Mouse (Mus musculus) heart, embryonic 13.5 days (tissue): ENCODE measurements at regions not wholly inside any gene's neighbourhood (a gene's known extent, or its start where the extent isn't known, plus 50 kb on each side); places are given as distances from the start of the nearest gene placed in this dataset.

Source experiments
- ATAC-seq: fragments of 200-750 bp; cut with Nextera tagmentation; 2 replicates; pipeline ENCODE4 v1.8.0; 2017; ENCODE audit warnings: moderate TSS enrichment; ENCODE audit not compliant: insufficient number of reproducible peaks, low FRiP score, low TSS enrichment; ENCODE audit errors: extremely low read depth
- H3K27ac ChIP-seq: fragments of 300-500 bp; sonication (generic); replicated peaks from 2 replicates; pipeline ENCODE4 v1.5.1; 2015; ENCODE audit warnings: moderate library complexity, mild to moderate bottlenecking, inconsistent platforms
- H3K27me3 ChIP-seq: fragments of 300-500 bp; sonication (generic); replicated peaks from 2 replicates; pipeline ENCODE4 v1.6.1; 2015; ENCODE audit warnings: mild to moderate bottlenecking, inconsistent platforms
- H3K36me3 ChIP-seq: fragments of 300-500 bp; sonication (generic); 2 replicates; pipeline ENCODE4 v1.6.1; 2015; ENCODE audit warnings: mild to moderate bottlenecking, inconsistent platforms
- H3K4me1 ChIP-seq: fragments of 300-500 bp; sonication (generic); 2 replicates; pipeline ENCODE4 v1.6.1; 2015; ENCODE audit warnings: inconsistent platforms
- H3K4me2 ChIP-seq: fragments of 300-500 bp; sonication (generic); 2 replicates; pipeline ENCODE4 v1.6.1; 2015; ENCODE audit warnings: inconsistent platforms, mild to moderate bottlenecking, moderate library complexity
- H3K4me3 ChIP-seq: fragments of 300-500 bp; sonication (generic); 2 replicates; pipeline ENCODE4 v1.5.1; 2015; ENCODE audit warnings: moderate library complexity, mild to moderate bottlenecking, inconsistent platforms
- H3K9ac ChIP-seq: fragments of 300-500 bp; sonication (generic); 2 replicates; pipeline ENCODE4 v1.6.1; 2015; ENCODE audit warnings: inconsistent platforms, mild to moderate bottlenecking, moderate library complexity
- H3K9me3 ChIP-seq: fragments of 300-500 bp; sonication (generic); 2 replicates; pipeline ENCODE4 v1.6.1; 2016; ENCODE audit warnings: inconsistent platforms
- WGBS: fragments of 180-500 bp; shearing (Covaris S2); methylation state at CpG from one replicate; pipeline ENCODE4 v1.1.7; 2015; ENCODE audit warnings: mixed read lengths; 5-methylcytosine and 5-hydroxymethylcytosine counted together

DNA sequence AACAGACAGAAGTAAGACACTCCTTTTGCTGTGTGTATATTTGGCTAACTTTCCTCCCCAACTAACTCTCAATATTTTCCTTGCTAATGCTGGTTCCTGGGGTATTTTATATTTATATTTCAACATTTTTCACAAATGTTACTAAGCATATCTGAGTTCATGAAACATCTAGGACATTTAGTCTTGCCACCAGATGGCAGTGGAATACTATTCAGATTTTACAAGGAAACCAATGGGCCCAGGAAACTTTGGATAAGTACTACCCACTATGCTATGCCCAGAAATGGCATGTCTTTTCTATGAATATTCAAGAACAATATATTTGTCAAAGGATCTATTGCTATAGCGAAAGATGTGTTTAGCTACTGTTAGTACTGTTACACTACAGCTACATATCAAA is 251.1 kb downstream of the Car8 start:
- Histone ChIP-seq H3K27me3 (no peaks in the 10 kb centered on the region), H3K36me3 (no peaks in the 10 kb centered on the region), H3K4me2 (no peak overlapping the region), H3K27ac (no peak overlapping the region), H3K4me3 (no peak overlapping the region), H3K4me1 (no peaks in the 10 kb centered on the region), H3K9me3 (no peaks in the 10 kb centered on the region), H3K9ac (no peak overlapping the region)
- ATAC-seq = no peak
- WGBS = 72% methylated on average over 1 of the region's 1 CpGs

DNA sequence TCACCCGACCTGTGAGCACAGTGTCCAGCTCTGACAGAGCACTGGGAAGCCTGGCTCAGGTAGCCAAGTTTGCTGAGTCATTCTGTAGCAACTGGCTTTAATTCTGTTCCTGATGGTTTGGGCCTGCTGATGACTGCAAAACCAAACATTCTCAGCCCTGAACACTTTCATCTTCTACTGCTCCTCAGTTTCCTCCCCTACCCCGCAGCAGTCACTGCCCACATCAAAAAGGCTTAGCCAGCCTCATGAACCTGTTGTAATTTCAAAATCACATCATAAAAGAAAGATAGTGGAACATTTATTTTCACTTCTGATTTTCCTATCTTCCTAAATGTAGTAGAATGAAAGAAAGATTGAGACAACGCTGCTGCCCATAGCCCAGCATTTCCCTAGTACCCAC is 251.5 kb downstream of the Car8 start:
- Histone ChIP-seq H3K4me1 (no peaks in the 10 kb centered on the region), H3K4me3 (no peak overlapping the region), H3K9me3 (no peaks in the 10 kb centered on the region), H3K4me2 (no peak overlapping the region), H3K36me3 (no peaks in the 10 kb centered on the region), H3K27ac (no peak overlapping the region), H3K27me3 (no peaks in the 10 kb centered on the region), H3K9ac (no peak overlapping the region)
- 78% methylated on average over 3 of the region's 3 CpGs for WGBS
- ATAC-seq = no peak

DNA sequence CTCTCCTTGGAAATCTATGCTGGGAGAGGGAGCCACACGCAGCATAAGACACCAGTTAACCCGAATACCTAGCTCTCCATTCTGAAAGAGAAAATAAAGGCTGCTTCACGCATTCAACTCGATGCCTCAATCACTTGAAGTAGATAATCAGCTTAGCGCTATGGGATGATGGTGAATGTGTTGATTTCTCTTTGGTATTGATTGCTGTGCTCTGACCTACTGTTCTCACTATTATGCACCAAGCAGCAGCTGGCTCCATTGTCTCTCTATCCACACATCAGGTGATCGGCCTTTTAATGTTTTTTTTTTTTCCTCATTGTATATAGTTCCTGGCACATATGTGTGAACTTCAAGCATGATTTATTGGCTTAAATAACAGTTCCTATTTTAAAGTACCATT is 254.0 kb downstream of the Car8 start:
- WGBS = 71% methylated on average over 6 of the region's 6 CpGs
- no peak for ATAC-seq

DNA sequence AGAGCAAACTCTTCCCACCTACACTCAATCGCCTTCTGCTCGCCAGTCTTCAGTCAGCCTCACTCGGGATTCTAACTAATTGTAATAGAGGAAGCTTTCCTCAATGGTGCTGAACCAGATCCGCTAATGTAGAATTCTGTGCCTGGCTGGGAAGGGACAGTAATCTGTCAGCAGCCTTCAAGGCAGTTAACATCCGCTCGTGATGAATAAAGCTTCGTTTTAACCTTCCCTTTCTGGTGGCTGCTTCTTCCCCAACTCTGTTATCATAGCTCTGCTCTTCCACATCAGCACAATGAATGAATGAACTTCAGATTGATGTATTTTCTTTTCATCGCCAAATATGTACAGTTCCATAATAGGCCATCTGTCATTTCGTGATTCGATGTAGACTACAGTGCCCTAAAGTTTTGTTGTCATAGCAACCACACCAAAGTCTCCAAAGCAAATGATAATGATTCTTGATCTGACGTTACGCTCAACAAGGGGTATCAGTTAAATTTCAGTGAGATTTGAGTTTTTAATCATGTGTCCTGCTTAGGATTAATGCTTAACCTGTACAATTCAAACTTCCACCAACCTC is 259.0 kb downstream of the Car8 start:
- Histone ChIP-seq H3K9ac (no peak overlapping the region), H3K27me3 (no peaks in the 10 kb centered on the region), H3K36me3 (no peaks in the 10 kb centered on the region), H3K4me2 (no peak overlapping the region), H3K4me3 (no peak overlapping the region), H3K27ac (no peak overlapping the region), H3K9me3 (no peaks in the 10 kb centered on the region), H3K4me1 (no peaks in the 10 kb centered on the region)
- 68% methylated on average over 12 of the region's 12 CpGs for WGBS
- ATAC-seq = no peak

More for the DNA sequence above, 254.0 kb downstream of the Car8 start:
- no peak overlapping the region for H3K27ac ChIP-seq
- H3K4me3 ChIP-seq = no peak overlapping the region
- no peak overlapping the region for H3K9ac ChIP-seq
- no peaks in the 10 kb centered on the region for H3K27me3 ChIP-seq
- no peak overlapping the region for H3K4me2 ChIP-seq
- H3K36me3 ChIP-seq = no peaks in the 10 kb centered on the region
- H3K9me3 ChIP-seq = no peaks in the 10 kb centered on the region
- no peaks in the 10 kb centered on the region for H3K4me1 ChIP-seq

DNA sequence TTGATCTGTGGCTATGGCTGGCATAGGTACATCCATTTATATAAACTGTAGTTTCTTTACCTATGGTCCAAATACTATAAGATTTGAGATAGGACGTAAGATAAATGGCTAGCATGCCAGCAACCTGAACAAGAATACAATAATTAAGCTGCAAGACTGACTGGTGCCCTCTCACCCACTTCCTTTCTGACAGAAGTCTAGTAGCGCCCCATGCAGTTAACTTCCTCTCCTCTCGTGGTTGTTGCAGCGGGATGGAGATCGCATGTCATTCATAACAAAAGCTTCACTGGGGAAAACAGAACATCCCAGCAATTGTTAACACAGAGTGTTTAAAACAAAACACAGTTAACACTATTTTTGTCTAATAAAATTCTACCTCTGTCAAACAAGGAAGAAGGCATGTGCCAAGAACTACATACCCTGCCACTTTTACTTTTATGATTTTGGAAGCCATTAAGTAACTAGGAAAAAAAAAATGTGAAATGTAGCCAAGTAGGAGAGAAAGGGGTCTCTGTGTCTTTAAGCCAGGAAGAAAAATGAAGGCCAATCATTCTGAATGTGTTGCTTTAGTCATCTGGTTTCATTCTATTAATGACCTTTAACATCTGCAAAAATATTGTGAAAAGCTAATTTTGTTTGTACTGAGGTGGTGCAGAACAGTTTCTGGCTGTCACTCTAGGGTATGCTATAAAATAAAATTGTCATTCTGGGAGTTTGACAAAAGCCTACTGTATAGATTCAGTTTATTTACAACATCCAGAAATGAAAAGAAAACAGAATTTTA is 261.0 kb downstream of the Car8 start:
- Histone ChIP-seq H3K4me1 (no peaks in the 10 kb centered on the region), H3K27me3 (no peaks in the 10 kb centered on the region), H3K9ac (no peak overlapping the region), H3K4me3 (no peak overlapping the region), H3K36me3 (no peaks in the 10 kb centered on the region), H3K4me2 (no peak overlapping the region), H3K9me3 (no peaks in the 10 kb centered on the region), H3K27ac (no peak overlapping the region)
- no peak for ATAC-seq
- WGBS = 57% methylated on average over 5 of the region's 5 CpGs

DNA sequence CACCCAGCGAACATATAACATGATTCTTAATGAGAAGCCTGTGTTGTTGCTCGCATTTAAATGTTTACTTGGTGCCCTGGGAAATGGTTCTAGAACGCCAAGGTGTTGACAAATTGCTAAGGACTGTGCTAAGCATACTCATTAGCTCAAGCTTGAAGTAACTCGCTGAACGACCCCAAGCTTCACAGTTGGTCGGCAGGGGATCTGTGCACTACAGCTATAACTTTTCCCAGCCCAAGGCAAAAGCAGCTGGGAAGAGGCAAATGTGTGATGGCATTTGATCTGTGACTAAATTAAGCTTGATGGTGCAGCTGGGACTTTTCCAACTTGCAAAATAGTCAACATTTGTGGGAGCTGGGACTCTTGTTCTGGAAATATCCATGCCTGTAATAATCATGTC is 268.6 kb downstream of the Car8 start:
- Histone ChIP-seq H3K9me3 (no peaks in the 10 kb centered on the region), H3K27ac (no peak overlapping the region), H3K36me3 (no peaks in the 10 kb centered on the region), H3K4me2 (no peak overlapping the region), H3K9ac (no peak overlapping the region), H3K27me3 (no peaks in the 10 kb centered on the region), H3K4me1 (no peaks in the 10 kb centered on the region), H3K4me3 (no peak overlapping the region)
- WGBS = 50% methylated on average over 6 of the region's 6 CpGs
- ATAC-seq = no peak

DNA sequence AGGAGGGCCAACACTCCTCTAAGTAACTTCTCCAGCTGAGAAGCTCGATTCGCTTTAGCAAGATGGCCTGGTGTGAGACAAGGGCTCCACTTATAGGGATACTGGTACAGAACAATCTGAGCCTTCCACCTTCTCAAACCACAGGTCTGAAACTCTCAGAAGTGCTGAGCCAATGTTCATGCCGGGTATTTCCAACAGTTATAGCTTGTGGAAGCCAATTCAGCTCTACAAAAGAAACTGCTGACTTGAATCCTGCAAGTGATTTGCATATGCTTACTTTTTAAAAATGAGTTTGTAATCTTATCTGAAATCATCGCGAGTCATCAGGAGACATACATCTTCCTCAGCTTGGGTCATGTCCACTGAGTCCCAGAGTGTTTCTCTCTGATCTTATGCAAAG is 273.2 kb downstream of the Car8 start:
- Histone ChIP-seq H3K27me3 (no peaks in the 10 kb centered on the region), H3K4me1 (no peaks in the 10 kb centered on the region), H3K4me3 (no peak overlapping the region), H3K9me3 (no peaks in the 10 kb centered on the region), H3K27ac (no peak overlapping the region), H3K36me3 (no peaks in the 10 kb centered on the region), H3K4me2 (no peak overlapping the region), H3K9ac (no peak overlapping the region)
- no peak for ATAC-seq
- 81% methylated on average over 5 of the region's 5 CpGs for WGBS

DNA sequence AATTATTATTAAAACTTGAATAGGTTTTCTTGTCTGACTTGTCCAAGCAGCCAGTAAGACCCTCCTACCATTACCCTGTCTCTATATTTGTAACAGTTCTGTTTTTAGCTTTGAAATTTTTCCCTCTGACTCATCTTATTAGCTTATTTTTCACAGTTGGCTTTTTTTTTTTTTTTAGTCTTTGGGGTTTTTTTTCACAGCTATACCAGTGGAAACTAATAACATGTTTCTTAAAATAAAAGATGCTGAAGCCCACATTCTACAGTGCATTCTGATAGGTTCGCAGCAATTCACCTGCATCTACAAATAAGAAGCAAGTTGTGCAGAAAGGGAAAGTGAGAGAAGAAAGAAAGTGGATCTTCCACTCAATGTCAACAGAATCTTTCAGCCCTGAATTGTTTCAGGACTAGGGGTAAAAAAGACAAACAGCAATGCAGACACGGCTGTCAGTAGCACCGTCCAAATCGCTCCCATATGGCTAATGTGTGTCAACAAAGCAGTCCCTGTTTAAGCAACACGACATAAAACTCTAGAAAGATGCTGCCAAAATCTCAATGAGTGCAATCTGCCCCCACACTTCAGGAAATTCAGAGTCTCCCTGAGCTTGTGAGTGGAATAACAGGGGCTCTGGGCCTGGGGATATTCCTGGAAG is 277.2 kb downstream of the Car8 start:
- Histone ChIP-seq H3K4me2 (no peak overlapping the region), H3K4me3 (no peak overlapping the region), H3K4me1 (no peaks in the 10 kb centered on the region), H3K9ac (no peak overlapping the region), H3K36me3 (no peaks in the 10 kb centered on the region), H3K9me3 (no peaks in the 10 kb centered on the region), H3K27me3 (no peaks in the 10 kb centered on the region), H3K27ac (no peak overlapping the region)
- 64% methylated on average over 5 of the region's 5 CpGs for WGBS
- no peak for ATAC-seq

DNA sequence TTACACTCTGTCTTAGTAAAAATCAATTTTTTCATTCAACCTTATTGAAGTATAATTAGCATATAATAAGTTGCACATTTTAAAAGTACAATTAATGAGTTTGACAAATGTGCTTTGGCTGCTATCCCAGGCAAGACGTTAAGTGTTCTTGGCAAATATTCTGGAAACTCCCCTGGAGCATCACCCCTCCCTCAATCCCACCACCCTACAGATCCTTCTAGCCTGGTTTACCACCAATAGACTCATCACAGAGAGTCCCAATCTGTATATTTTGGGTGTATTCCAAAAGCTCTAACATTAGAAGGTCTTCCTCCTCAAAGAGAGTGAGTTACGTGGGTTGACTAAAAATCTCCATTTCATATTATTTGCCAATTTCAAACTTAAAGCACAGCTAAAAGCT is 278.5 kb downstream of the Car8 start:
- ATAC-seq = no peak
- 59% methylated on average over 2 of the region's 2 CpGs for WGBS
- H3K27ac ChIP-seq = no peak overlapping the region
- H3K9ac ChIP-seq = no peak overlapping the region
- H3K4me3 ChIP-seq = no peak overlapping the region
- no peaks in the 10 kb centered on the region for H3K4me1 ChIP-seq
- H3K27me3 ChIP-seq = no peaks in the 10 kb centered on the region
- H3K36me3 ChIP-seq = no peaks in the 10 kb centered on the region
- H3K4me2 ChIP-seq = no peak overlapping the region
- H3K9me3 ChIP-seq = no peaks in the 10 kb centered on the region

DNA sequence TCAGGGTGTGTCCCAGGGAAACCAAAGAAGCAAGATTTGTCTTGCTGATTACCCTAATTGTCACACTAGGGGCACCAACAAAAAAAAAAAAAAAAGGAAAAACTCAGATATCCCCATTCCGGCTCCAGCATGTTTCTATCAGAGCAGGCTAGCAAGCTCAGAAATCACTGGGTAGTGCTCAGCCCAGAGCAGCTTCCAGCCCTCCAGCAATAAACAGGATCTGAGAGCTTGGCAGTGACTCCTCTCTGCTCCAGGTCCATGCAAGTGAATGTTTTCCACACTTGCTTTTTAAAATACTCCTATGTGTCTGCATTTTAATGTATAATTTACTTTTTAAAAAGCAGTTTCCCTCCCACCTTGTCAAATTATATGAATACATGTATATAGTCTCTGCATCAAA is 290.8 kb downstream of the Car8 start:
- no peak for ATAC-seq
- H3K36me3 ChIP-seq = no peaks in the 10 kb centered on the region
- 67% methylated on average over 1 of the region's 1 CpGs for WGBS

DNA sequence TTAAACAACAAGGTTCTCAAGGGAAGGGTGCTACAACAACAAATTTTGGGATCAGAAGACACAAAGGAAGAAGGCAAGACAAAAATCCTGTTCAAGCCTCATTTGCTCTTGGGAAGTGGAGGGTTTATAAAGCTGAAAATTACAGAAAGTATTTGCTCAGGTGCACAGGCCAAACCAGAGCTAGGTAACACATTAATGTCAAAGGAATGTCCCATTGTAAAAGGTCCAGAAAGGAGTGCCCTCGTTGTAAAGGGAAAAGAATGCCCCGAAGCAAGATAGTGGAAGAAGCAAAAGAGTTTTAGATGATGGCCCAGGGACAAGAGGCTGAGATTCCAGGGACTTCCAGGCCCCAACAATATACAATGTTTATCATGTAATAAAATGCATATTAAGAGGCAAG is 317.3 kb downstream of the Car8 start:
- Histone ChIP-seq H3K4me2 (no peak overlapping the region), H3K36me3 (no peaks in the 10 kb centered on the region), H3K27ac (no peak overlapping the region), H3K4me3 (no peak overlapping the region), H3K4me1 (no peaks in the 10 kb centered on the region), H3K27me3 (no peaks in the 10 kb centered on the region), H3K9me3 (no peaks in the 10 kb centered on the region), H3K9ac (no peak overlapping the region)
- 47% methylated on average over 2 of the region's 2 CpGs for WGBS
- no peak for ATAC-seq

More for the DNA sequence above, 290.8 kb downstream of the Car8 start:
- H3K27me3 ChIP-seq = no peaks in the 10 kb centered on the region
- no peak overlapping the region for H3K9ac ChIP-seq
- no peak overlapping the region for H3K4me3 ChIP-seq
- no peak overlapping the region for H3K4me2 ChIP-seq
- H3K27ac ChIP-seq = no peak overlapping the region
- H3K4me1 ChIP-seq = no peaks in the 10 kb centered on the region
- no peaks in the 10 kb centered on the region for H3K9me3 ChIP-seq

DNA sequence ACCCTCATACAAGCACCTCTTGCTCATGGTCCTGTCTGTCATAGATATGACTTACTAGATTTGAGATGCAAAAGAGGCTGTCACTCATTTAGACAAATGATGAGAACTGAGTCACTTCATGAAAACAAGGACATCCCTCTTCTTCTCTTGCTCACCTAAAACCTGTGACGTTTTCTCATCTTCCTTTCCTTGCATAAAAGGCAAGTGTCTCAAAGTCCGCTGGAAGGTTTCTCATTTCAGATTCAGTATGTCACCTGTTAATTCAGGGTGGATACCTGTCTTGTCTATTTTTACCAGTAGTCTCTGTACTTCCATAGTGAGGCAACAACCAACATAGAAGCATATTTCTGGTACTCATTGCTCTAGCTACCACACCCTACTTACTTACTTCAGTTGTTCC is 325.6 kb downstream of the Car8 start:
- no peak overlapping the region for H3K9ac ChIP-seq
- no peak overlapping the region for H3K27ac ChIP-seq
- no peaks in the 10 kb centered on the region for H3K9me3 ChIP-seq
- no peak overlapping the region for H3K4me2 ChIP-seq
- no peaks in the 10 kb centered on the region for H3K27me3 ChIP-seq
- H3K4me3 ChIP-seq = no peak overlapping the region
- no peaks in the 10 kb centered on the region for H3K36me3 ChIP-seq
- WGBS = 82% methylated on average over 2 of the region's 2 CpGs
- H3K4me1 ChIP-seq = no peaks in the 10 kb centered on the region
- ATAC-seq = no peak
